Mouse (Mus musculus) spleen, adult 2 months (tissue): ENCODE data around the gene Cbln3.

ENCODE experiments used
- CTCF ChIP-seq: fragments of 200-500 bp; IDR thresholded peaks from 2 replicates; pipeline ENCODE4 v1.5.1; 2011; ENCODE audit warnings: mild to moderate bottlenecking, inconsistent platforms; ENCODE audit not compliant: insufficient read depth, insufficient read length, insufficient replicate concordance; ENCODE audit errors: extremely low read depth
- POLR2A ChIP-seq: fragments of 200-500 bp; IDR thresholded peaks from 2 replicates; pipeline ENCODE4 v1.6.1; 2011; ENCODE audit warnings: low read depth, low read length, inconsistent platforms

- no peak for TF ChIP-seq POLR2A
- TF ChIP-seq CTCF = no peak
Measured at GRCm38 (mm10) chr14:55926847-55927246, 42.7 kb upstream of the Cbln3 start.
